Mouse (Mus musculus) midbrain, embryonic 11.5 days (tissue): Measurements from ENCODE around the gene Wdr4. TPM values are rescaled to one million over a fixed set of nuclear protein-coding genes. Genes with fewer than 3 reads are reported as not detected.
"Not testable (repeated sequence)": the region's sequence is repeated elsewhere in the genome, so short reads cannot be mapped to it uniquely, and the experiment has no call there.

Experiments used
- ATAC-seq: fragments of 200-750 bp; cut with Nextera tagmentation; 2 replicates; pipeline ENCODE4 v1.8.0; 2017; ENCODE audit warnings: moderate TSS enrichment, moderate library complexity; ENCODE audit not compliant: low FRiP score
- DNase-seq: peaks from one replicate; pipeline ENCODE4 v3.0.0; 2015; ENCODE audit warnings: low spot score; ENCODE audit errors: missing footprints
- H3K27ac ChIP-seq: fragments of 300-500 bp; sonication (generic); 2 replicates; pipeline ENCODE4 v1.5.1; 2014; ENCODE audit warnings: low read depth, low read length
- H3K27me3 ChIP-seq: fragments of 300-500 bp; sonication (generic); 2 replicates; pipeline ENCODE4 v1.6.1; 2014; ENCODE audit warnings: mild to moderate bottlenecking, low read length, moderate library complexity, mixed read lengths; ENCODE audit not compliant: control insufficient read depth, insufficient read depth
- H3K36me3 ChIP-seq: fragments of 300-500 bp; sonication (generic); 2 replicates; pipeline ENCODE4 v1.6.1; 2014; ENCODE audit warnings: mild to moderate bottlenecking, low read length, moderate library complexity, mixed read lengths; ENCODE audit not compliant: control insufficient read depth, insufficient read depth
- H3K4me1 ChIP-seq: fragments of 300-500 bp; sonication (generic); 2 replicates; pipeline ENCODE4 v1.6.1; 2014; ENCODE audit warnings: low read length; ENCODE audit not compliant: control insufficient read depth, insufficient read depth
- H3K4me2 ChIP-seq: fragments of 300-500 bp; sonication (generic); 2 replicates; pipeline ENCODE4 v1.6.1; 2014; ENCODE audit warnings: mild to moderate bottlenecking, moderate library complexity
- H3K4me3 ChIP-seq: fragments of 300-500 bp; sonication (generic); 2 replicates; pipeline ENCODE4 v1.5.1; 2014; ENCODE audit warnings: low read depth, low read length
- H3K9ac ChIP-seq: fragments of 300-500 bp; sonication (generic); 2 replicates; pipeline ENCODE4 v1.6.1; 2014; ENCODE audit warnings: low read length
- H3K9me3 ChIP-seq: fragments of 300-500 bp; sonication (generic); 2 replicates; pipeline ENCODE4 v1.6.1; 2016; ENCODE audit warnings: low read length; ENCODE audit not compliant: control insufficient read depth
- WGBS: fragments of 180-500 bp; shearing (Covaris S2); extraction: QIAGEN DNeasy Blood & Tissue Kit; methylation state at CpG from one replicate; pipeline ENCODE4 v1.1.7; 2014; 5-methylcytosine and 5-hydroxymethylcytosine counted together
- polyA plus RNA-seq: library from polyadenylated mRNA; unstranded; fragments of >200 nt; fragmentation: Nextera tagmentation; extraction: Ambion mirVana; gene quantifications from 2 replicates; pipeline ENCODE4 v1.2.1, GENCODE M21; 2014

Wdr4 gene
- polyA plus RNA-seq, 1 experiment from 2014 or later = 39.4 TPM

- Histone ChIP-seq H3K9ac (no peak overlapping the region), H3K4me1 (peaks cover 2% of the 10 kb centered on the region; the same call in 1 of the 2 replicates), H3K36me3 (no peaks in the 10 kb centered on the region), H3K27ac (no peak overlapping the region), H3K4me3 (no peak overlapping the region), H3K27me3 (no peaks in the 10 kb centered on the region), H3K4me2 (no peak overlapping the region), H3K9me3 (no peaks in the 10 kb centered on the region)
- DNase-seq = no peak
- no peak for ATAC-seq
- WGBS = 66% methylated on average over 4 of the region's 4 CpGs
Measured at GRCm38 (mm10) chr17:31540809-31541459, 21.2 kb upstream of the Wdr4 start.

DNA sequence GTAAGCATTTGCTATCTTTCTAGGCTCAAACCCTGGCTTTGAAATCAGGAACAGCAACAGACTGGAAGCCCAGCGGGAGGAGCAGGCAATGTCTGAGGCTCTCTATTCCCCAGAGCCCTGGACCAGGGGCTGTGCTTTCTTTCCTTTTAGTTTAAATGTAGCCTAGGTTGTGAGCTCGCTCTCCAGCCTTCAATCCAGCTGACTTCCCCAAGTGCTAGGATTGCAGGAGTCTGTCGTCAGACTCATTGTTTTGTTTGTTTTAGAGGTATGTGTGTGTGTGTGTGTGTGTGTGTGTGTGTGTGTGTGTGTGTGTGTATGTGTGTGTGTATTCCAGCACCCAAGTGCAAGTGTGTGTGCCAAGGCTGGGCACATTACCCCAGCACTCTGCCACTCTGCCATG lies 20.3 kb upstream of the Wdr4 start:
- 64% methylated on average over 3 of the region's 3 CpGs for WGBS
- Histone ChIP-seq H3K27ac (no peak overlapping the region), H3K4me2 (no peak overlapping the region), H3K4me3 (no peak overlapping the region), H3K4me1 (peaks cover 4% of the 10 kb centered on the region; the same call in 1 of the 2 replicates), H3K9me3 (no peaks in the 10 kb centered on the region), H3K27me3 (no peaks in the 10 kb centered on the region), H3K9ac (no peak overlapping the region), H3K36me3 (no peaks in the 10 kb centered on the region)
- no peak for ATAC-seq
- no peak for DNase-seq

GRCm38 (mm10) chr17:31535871-31536629 lies 16.3 kb upstream of the Wdr4 start:
- Histone ChIP-seq H3K27ac (peak overlapping the region; percentile 1), H3K9me3 (no peaks in the 10 kb centered on the region), H3K4me1 (peaks cover 4% of the 10 kb centered on the region; the same call in 1 of the 2 replicates), H3K4me2 (no peak overlapping the region), H3K4me3 (no peak overlapping the region), H3K36me3 (no peaks in the 10 kb centered on the region), H3K27me3 (no peaks in the 10 kb centered on the region), H3K9ac (peak overlapping the region; percentile 51)
- WGBS = 46% methylated on average over 8 of the region's 8 CpGs
- ATAC-seq = peak; percentile 57
- DNase-seq = peak; percentile 88

GRCm38 (mm10) chr17:31535358-31535757 lies 15.6 kb upstream of the Wdr4 start:
- H3K4me3 ChIP-seq = no peak overlapping the region
- no peak overlapping the region for H3K9ac ChIP-seq
- WGBS = 72% methylated on average over 4 of the region's 4 CpGs
- no peak overlapping the region for H3K27ac ChIP-seq
- DNase-seq = no peak
- no peaks in the 10 kb centered on the region for H3K9me3 ChIP-seq
- H3K4me1 ChIP-seq = peaks cover 4% of the 10 kb centered on the region; the same call in 1 of the 2 replicates
- no peaks in the 10 kb centered on the region for H3K27me3 ChIP-seq
- H3K36me3 ChIP-seq = no peaks in the 10 kb centered on the region
- no peak for ATAC-seq
- no peak overlapping the region for H3K4me2 ChIP-seq

DNA sequence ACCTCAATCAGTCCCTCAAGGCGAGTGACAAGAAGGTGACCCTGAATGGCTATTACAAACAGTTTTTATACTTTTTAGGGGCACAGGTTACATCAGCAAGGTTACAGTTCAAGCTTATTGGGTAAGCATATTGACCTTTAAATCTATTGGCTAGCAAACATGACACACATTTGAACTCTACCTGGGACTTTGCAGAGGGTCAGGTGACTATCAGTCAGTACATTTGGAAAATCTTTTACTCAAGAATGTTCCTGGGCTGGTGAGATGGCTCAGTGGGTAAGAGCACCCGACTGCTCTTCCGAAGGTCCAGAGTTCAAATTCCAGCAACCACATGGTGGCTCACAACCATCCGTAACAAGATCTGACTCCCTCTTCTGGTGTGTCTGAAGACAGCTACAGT lies 12.6 kb upstream of the Wdr4 start:
- H3K4me1 ChIP-seq, H3K4me3 ChIP-seq, H3K9me3 ChIP-seq, H3K9ac ChIP-seq, ATAC-seq, H3K4me2 ChIP-seq, H3K36me3 ChIP-seq, H3K27me3 ChIP-seq, H3K27ac ChIP-seq, DNase-seq: not testable (repeated sequence)
- WGBS = 99% methylated on average over 3 of the region's 4 CpGs

- H3K27ac ChIP-seq = no peak overlapping the region
- DNase-seq (no peak), ATAC-seq (no peak)
- H3K36me3 ChIP-seq = peaks cover 5% of the 10 kb centered on the region; the same call in 1 of the 2 replicates
- H3K9me3 ChIP-seq = no peaks in the 10 kb centered on the region
- peaks cover 4% of the 10 kb centered on the region; the same call in 1 of the 2 replicates for H3K4me1 ChIP-seq
- no peak overlapping the region for H3K4me2 ChIP-seq
- WGBS = 88% methylated on average over 14 of the region's 14 CpGs
- H3K4me3 ChIP-seq = no peak overlapping the region
- no peaks in the 10 kb centered on the region for H3K27me3 ChIP-seq
- H3K9ac ChIP-seq = no peak overlapping the region
Measured at GRCm38 (mm10) chr17:31531441-31532158, 11.8 kb upstream of the Wdr4 start.

DNA sequence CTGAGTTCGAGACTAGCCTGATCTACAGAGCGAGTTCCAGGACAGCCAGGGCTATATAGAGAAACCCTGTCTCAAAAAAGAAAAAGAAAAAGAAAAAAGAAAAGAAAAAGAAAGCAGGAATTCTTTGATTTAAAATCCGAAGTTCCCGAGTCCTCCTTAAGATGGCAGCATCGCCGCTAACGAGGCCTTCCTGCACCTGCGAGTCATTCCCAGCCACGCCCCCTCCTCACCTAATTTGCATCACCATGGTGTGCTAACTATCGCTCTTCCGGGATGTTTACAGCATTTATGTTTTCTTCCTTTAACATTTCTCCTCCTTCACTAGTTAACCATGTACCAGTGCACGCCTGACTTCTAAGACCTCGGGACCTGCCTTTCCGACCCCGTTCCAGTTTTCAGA lies 9.5 kb upstream of the Wdr4 start:
- no peak overlapping the region for H3K9ac ChIP-seq
- H3K4me3 ChIP-seq = no peak overlapping the region
- no peaks in the 10 kb centered on the region for H3K27me3 ChIP-seq
- H3K4me1 ChIP-seq = no peaks in the 10 kb centered on the region
- H3K27ac ChIP-seq = no peak overlapping the region
- no peaks in the 10 kb centered on the region for H3K9me3 ChIP-seq
- H3K4me2 ChIP-seq = no peak overlapping the region
- ATAC-seq (no peak), DNase-seq (no peak)
- 25% methylated on average over 15 of the region's 15 CpGs for WGBS
- H3K36me3 ChIP-seq = peaks cover 5% of the 10 kb centered on the region; the same call in 1 of the 2 replicates

GRCm38 (mm10) chr17:31525816-31526215 lies 6.0 kb upstream of the Wdr4 start:
- whole genome bisulfite sequencing = 98% methylated on average over 3 of the region's 3 CpGs
- no peak overlapping the region for H3K4me2 ChIP-seq
- ATAC-seq (no peak), DNase-seq (no peak)
- no peak overlapping the region for H3K27ac ChIP-seq
- peaks cover 2% of the 10 kb centered on the region for H3K4me1 ChIP-seq
- no peak overlapping the region for H3K9ac ChIP-seq
- no peak overlapping the region for H3K4me3 ChIP-seq
- H3K9me3 ChIP-seq = no peaks in the 10 kb centered on the region
- H3K36me3 ChIP-seq = peaks cover 5% of the 10 kb centered on the region; the same call in 1 of the 2 replicates
- no peaks in the 10 kb centered on the region for H3K27me3 ChIP-seq

GRCm38 (mm10) chr17:31525114-31525513 lies 5.3 kb upstream of the Wdr4 start:
- Histone ChIP-seq H3K36me3 (peaks cover 5% of the 10 kb centered on the region; the same call in 1 of the 2 replicates), H3K4me2 (no peak overlapping the region), H3K4me3 (no peak overlapping the region), H3K27ac (no peak overlapping the region), H3K27me3 (no peaks in the 10 kb centered on the region), H3K9ac (no peak overlapping the region), H3K9me3 (no peaks in the 10 kb centered on the region), H3K4me1 (peaks cover 7% of the 10 kb centered on the region)
- WGBS = 95% methylated on average over 4 of the region's 4 CpGs
- DNase-seq (no peak), ATAC-seq (no peak)
